Mouse (Mus musculus) megakaryocyte, adult 5-6 weeks (primary cell): ENCODE data around the gene Sash1. TPM values are rescaled to one million over a fixed set of nuclear protein-coding genes. Genes with fewer than 3 reads are reported as not detected.

Source experiments
- ATAC-seq: 2 replicates; pipeline ENCODE4 v1.8.0; 2016; ENCODE audit warnings: mild to moderate bottlenecking, inconsistent platforms; ENCODE audit not compliant: poor library complexity, severe bottlenecking
- total RNA-seq, 2 experiments: library from RNA; stranded (forward) in 1 of 2; stranded (reverse) in 1 of 2; fragments of 153-499, 151-499 nt in 1 of 2; fragments of 221-1000, 200-1000 nt in 1 of 2; gene quantifications; 2 replicates each; pipeline versions ENCODE4 v1.2.3 to v1.2.4; 2015 to 2017

Gene Sash1
- total RNA-seq, 2 experiments from 2014 or later, result 4.1 to 6.3 TPM

GRCm38 (mm10) chr10:8801139-8801613 is 84.7 kb downstream of the Sash1 start:
- ATAC-seq, result no peak

DNA sequence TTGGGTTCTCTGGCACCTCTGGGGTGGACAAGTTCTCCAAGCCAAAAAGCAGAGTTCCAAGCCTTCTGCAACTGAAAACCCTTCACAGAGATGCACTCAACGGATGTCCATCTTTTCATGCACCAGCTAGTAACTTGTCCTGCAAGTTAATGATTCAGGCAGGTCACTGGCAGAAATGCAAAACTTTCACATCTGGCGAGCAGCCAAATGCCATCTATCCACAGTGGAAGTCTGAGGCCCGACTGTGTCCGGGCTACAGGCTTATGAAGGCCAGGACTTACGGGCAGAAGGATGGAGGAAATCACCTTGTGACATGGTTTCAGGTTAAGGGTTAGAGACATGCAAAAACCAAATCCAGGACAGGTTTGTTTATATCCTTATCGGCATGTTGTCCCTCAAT is 88.0 kb downstream of the Sash1 start:
- no peak for ATAC-seq

- peak; percentile 86 for ATAC-seq
Observed at GRCm38 (mm10) chr10:8795336-8795735, 90.5 kb downstream of the Sash1 start.

- peak; percentile 68 for ATAC-seq
Observed at GRCm38 (mm10) chr10:8792412-8792811, 93.5 kb downstream of the Sash1 start.

- ATAC-seq, result no peak
Observed at GRCm38 (mm10) chr10:8789096-8789495, 96.8 kb downstream of the Sash1 start.

GRCm38 (mm10) chr10:8787221-8787620 is 98.6 kb downstream of the Sash1 start:
- no peak for ATAC-seq

GRCm38 (mm10) chr10:8785451-8786145 is 100.3 kb downstream of the Sash1 start:
- ATAC-seq, result no peak

- no peak for ATAC-seq
Observed at GRCm38 (mm10) chr10:8781876-8782372, 103.9 kb downstream of the Sash1 start.

GRCm38 (mm10) chr10:8779842-8780241 is 106.0 kb downstream of the Sash1 start:
- ATAC-seq, result no peak

DNA sequence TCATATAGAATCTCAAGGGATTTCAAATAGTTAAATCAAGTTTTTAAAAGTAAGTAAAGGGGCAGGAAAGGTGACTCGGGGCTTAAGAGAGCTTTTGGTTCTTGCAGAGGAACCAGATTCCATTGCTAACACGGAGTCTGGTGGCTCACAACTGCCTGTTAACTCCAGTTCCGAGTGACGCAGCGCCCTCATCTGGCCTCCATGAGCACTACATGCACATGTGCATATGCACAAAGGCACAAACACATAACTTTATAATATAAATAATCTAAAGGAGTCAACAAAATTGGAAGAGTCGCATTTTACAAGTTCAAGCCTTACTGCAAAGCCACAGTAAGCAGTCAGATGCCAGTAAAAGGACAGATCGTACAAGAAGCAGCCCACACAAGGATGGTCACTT is 107.0 kb downstream of the Sash1 start:
- ATAC-seq, result no peak

- ATAC-seq, result peak; percentile 88
Observed at GRCm38 (mm10) chr10:8777552-8778253, 108.2 kb downstream of the Sash1 start.

DNA sequence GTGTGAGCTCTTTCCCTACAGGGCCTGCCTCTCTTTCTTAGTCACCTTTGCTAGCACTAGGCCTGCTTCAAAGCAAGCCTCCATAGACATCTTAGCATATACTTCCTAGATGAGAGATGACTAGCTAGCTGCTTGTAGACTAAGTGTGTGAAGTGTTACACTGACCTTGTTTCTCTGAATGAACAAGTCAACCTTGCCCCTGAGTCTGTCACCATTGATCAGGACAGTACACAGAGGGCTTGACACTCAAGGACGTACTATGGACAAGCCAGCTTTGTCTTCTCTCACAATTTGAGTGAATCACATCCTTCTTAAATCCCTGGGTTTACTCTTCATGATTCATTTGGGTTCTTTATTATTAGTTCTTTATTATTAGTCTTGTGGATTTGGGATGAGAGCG is 109.1 kb downstream of the Sash1 start:
- ATAC-seq, result no peak

DNA sequence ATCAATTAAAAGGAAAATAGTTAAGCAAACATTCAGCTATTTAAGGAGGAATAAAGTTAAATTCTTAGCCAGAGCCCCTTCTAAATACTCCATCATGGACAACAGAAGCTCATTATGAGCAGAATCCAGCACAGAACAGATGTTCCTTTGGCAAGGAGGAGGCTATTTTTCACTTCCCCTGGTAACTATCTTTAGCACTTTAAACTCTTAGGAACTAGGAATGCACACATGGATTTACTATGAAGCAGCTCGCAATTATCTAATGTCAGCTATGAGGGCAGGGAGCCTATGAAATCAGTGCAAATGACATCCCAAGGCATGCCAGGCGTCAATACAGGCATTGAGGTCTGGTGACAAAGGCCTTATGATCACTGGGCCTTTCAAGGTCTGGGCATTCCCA is 110.1 kb downstream of the Sash1 start:
- ATAC-seq, result no peak

- ATAC-seq, result no peak
Observed at GRCm38 (mm10) chr10:8772464-8773209, 113.2 kb downstream of the Sash1 start.

GRCm38 (mm10) chr10:8770931-8771653 is 114.8 kb downstream of the Sash1 start:
- no peak for ATAC-seq

DNA sequence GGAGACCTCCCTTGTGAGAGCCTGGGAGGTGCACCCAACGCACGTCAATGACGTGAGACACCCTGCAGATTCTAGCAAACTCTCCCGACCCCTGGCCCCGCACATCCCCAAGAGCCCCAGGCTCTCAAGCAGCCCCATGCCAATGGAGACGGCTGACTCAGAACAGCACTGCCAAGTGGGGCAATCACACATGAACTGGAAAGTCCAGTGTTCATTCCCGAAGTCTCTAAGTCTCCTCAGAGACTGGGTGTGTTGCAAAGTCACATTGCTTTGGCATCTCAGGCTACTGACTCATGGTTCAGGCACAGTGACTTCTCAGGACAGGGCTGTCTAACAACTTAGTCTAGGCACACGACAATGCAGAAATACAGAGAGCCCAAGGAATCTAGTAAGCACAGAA is 117.2 kb downstream of the Sash1 start:
- no peak for ATAC-seq

DNA sequence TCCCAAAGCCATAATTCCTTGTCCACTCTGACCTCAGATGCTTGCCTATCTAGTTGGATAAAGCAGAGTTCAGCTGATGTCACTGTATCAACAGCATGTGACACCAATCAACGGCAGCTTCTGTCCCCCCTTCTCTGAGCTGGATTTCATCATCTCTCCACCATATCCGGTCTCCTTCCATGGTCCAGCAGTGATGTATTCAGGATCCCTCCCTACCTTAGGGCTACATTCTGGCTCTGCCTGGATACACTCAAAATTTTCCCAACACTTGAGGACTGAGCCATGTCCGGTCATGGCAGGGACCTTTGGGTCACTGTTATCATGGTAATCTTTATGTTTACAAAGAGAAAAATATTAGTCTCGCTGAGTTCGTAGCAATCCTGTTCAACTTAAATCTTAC is 118.5 kb downstream of the Sash1 start:
- no peak for ATAC-seq

DNA sequence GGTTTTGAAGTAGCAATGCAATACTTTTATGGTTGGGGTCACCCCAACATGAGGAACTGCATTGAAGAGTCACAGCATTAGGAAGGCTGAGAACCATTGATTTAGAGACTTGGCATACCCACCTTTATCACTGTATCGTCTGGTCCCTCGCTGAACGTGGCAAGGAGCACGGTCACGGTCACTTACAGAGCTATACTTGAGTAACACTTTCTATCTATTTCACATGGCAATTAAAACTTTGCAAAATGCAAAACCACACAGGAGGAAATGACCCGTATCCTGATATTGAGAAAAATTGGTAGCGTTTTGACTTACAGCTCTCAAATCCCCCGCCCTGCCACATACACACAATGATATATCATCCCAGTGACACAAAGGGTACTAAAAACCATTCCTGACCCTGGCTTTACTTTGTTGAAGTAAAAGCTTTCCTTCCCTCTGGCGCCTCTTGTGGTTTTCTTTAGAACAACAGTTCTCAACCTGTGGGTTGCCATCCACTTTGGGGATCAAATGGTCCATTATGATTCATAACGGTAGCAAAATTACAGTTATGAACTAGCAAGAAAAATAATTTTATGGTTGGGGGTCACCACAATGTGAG is 119.8 kb downstream of the Sash1 start:
- ATAC-seq, result peak; percentile 84

DNA sequence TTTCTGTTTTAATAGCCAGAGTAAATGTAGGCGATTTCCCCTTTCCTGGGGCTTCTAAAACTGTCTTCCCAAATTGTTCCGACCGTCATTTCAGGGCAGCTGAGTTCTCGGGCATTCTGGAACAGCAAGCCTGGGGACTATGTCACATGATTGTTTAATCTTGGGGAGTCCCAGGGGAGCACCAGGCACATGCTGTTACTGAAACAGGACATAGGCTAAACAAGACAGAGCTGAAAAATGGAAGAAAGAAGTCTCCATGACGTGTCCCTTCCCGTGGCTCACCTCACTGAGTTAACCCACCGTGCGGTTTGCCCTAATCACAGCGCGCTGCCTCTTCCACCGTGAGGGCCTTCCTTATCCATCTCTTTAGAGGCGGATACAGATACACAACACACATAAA is 123.1 kb downstream of the Sash1 start:
- ATAC-seq, result no peak

- no peak for ATAC-seq
Observed at GRCm38 (mm10) chr10:8762209-8762701, 123.6 kb downstream of the Sash1 start.
